Mouse (Mus musculus): ENCODE results near the gene Hyal2. TPM values are rescaled to one million over a fixed set of nuclear protein-coding genes. Genes with fewer than 3 reads are reported as not detected.

The Hyal2 gene
- total RNA-seq, 2 experiments from 2014 or later = 8.3 to 23.6 TPM

DNA sequence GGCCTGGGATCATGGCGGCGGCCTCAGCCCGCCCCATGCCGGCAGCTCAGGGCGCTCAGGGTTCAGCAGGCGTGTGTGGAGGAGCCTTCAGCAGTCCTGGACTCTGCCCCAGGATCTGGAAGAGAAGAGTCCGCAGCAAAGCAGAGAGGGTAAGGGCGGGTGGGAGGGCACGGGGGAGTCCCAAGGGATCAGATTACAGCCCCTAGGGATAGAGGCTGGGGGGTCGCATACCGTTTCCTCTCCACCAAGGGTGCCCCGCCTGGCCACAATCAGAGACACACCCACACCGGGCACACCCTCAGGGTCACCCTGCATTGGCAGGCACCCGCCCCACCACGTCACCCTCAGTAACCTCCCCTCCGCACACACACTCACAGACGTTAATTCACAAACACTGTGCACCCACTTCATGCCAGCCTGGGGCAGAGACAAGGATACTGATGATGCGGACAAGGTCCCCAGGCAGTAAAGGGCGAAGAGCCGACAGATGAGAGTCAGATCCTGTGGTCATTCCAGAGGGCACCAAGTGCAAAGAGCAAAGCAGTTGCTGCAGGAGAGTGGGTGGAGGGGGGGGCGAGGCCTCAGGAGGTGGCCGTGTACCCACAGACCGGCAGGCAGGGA is 37.4 kb downstream of the Hyal2 start:
- ATAC-seq (replicated peaks; ENCODE audit: low FRiP score, low TSS enrichment, poor library complexity, severe bottlenecking) = no peak

DNA sequence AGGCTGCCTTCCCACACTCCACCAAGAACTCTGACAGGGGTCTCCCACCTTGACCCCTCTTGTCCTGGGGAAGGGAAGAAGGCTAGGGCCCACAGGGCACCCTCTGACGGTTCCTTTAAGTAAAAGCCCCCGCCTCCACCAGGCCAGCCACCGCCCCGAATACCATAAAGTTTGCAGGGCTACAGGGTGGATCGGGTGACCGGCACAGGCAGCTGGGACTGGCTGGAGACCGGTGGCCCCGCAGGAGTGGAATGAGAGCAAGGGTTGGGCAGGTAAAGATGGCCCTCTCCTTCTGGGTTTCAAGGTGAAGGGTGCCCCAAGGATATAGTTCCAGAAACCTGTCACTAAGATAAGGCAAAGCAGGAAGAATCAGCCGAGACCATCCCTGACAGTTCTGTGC is 38.8 kb downstream of the Hyal2 start:
- ATAC-seq (replicated peaks; ENCODE audit: low FRiP score, low TSS enrichment, poor library complexity, severe bottlenecking) = no peak

DNA sequence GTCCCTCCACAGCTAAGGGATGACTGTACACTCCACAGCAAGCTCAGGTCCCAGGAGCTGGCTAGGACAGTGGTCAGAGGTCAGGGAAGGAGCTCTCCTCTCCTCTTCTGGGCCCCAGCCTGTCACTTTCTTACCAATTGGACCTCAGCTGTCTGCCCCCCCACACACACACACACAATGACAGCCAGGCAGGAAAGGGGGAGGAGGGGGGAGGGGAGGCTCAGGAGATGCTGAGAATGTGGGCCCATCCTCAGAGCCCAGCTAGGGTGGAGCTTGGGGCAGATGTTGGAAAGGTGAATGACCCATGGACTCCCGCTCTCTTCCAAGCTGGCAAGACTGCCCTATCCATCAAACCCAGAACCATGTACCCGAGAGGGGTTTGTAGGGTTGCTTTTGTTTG is 39.3 kb downstream of the Hyal2 start:
- no peak for ATAC-seq (replicated peaks; ENCODE audit: low FRiP score, low TSS enrichment, poor library complexity, severe bottlenecking)

DNA sequence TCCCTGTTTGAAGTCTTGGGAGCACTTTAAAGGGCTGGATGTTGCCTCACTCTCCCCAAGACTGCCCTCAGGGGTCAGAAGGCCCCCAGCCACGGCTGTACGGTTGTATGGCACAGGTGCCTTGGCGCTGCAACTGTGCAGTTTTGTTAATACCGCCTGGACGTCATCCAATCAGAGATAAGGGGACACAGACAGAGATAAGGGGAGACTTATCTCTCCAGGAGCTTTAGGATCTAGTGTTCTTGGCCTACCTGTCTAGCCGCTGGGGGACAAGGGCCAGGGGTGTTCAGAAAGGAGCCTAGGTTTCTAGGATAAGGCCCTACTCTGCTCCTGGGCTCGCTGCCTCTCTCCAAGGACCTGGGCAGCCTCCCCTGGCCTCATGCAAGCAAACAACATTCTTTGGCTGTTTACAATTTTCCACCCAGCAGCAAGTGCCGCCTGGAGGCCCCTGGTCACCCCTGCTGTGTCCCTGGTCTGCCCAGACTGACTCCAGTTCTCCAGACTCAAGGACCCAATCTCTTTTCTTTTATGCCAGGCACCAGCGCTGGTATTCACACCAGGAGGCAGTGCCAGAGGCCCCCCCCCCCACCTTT is 40.0 kb downstream of the Hyal2 start:
- ATAC-seq (replicated peaks; ENCODE audit: low FRiP score, low TSS enrichment, poor library complexity, severe bottlenecking) = no peak

DNA sequence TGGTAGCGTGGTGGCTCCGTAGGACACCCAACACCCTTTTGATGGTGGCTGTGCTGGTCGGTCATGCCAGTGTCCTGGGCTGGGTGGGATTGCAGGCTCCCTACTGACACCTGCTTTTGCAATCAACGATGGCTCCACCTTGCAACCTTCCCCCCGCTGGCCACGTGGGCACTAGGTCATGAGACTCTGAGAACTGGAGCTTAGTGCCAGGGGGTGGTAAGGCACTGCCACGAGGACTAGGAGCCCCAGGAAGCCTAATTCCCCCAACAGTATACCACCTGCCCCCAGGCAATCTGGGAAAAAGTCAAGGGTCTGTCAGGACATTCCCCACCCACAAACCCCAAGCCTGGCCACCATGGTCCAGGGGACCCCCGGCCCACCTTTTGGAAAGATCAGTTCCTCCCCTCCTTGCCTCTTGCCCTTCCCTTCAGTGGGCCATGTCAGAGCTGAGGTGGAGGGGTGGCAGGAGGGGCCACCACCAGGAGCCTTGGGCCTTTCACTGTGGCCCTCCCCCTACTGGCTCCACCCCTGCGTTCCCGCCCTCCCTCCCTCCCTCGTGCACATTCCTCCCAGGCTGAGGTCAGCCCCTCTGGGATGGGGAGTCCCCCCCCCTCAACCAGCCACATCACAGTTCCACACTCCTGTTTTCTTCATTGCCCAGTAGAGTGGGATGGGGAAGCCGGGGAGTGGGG is 41.1 kb downstream of the Hyal2 start, which contains the start of gene Sema3b:
Gene Sema3b (minus strand): TSS at position 489 of the 692 bp plus-strand sequence.
- no peak for ATAC-seq (replicated peaks; ENCODE audit: low FRiP score, low TSS enrichment, poor library complexity, severe bottlenecking)

DNA sequence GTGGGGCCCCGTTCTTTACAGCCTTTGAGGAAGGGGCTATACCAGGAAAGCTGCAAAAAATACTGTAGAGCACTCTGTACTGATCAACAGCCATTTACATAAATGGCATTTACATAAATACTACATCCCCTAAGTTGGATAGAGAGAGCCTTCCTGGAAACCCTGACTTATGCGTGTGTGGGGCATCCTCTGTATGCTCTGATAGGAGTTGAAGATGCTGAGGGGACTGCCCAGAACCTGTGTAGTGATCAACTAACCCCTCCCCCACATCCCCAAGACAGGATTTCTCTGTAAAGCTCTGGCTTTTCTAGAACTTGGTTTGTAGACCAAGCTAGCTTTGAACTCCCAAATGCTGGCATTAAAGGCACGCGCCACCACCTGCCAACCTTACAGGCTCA is 41.7 kb downstream of the Hyal2 start:
- ATAC-seq (replicated peaks; ENCODE audit: low FRiP score, low TSS enrichment, poor library complexity, severe bottlenecking) = no peak

DNA sequence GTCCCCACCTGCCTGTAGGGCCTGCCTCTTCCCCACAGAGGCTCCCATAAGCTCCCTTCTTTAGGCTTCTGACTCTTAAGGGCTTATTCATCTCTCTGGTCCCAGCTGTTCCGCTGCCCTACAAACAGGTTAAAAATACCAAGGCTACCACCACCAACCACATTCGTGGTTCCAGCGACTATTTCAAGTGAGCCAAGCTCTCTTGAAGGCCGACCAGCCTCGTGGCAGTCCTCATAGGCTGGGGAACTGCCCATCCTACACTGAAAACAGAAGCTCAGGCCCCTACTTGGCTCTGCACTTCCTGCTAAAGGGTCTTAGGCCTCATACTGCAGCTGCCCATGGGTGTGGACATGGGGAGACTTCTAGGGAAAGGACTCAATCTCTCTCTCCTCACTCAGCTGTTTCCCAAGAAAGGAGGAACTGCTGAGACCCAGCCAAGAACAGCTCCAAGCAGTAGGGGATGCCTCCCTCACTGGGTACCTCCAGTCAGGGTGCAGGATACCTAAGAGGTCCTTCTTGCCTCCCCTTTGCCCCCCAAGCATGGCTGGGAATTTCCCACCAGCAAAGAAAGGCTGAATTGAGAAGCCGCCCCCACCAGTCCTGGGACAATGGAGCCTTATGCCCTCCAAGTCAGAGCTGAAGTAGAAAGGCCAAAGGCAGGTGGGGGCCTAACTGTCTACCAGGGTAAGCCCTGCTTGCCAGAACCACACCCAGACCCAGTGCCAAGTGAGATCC is 43.9 kb downstream of the Hyal2 start:
- no peak for ATAC-seq (replicated peaks; ENCODE audit: low FRiP score, low TSS enrichment, poor library complexity, severe bottlenecking)

DNA sequence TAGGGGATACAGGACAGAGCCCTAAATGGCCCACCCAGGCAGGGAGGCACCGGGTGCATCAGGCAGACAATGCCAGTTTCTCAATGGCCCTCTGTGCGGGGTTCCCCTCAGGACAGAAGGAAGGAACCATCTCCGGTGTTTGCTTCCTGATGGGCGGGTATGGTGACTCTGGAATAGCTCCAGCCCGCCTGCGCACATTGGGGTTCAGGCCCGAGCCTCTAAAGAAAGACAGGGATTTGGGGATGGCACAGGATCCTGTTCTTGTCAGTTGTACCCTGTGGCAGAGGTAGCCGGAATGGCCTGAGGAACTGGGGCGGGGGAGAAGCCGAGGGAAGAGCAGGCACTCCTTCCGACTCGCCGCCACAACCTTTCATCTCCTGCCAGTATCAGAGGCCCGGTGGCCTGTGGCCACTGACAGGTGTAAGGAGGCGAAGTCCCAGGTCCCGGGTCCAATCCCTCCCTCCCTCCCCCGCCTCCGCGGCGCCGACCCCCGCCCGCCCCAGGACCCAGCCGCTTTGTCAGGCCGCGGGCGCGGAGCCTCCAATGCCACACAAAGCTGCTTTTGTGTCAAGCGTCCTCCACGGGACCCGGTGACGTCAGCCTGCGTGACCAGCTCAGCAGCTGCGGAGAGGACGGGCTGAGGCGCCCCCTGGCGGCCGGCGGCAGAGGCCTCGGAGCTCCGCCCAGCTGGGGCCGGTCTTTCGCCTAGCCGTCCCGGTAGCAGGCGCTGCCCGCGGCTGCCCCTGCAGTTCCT is 44.6 kb downstream of the Hyal2 start:
- ATAC-seq (replicated peaks; ENCODE audit: low FRiP score, low TSS enrichment, poor library complexity, severe bottlenecking) = peak; percentile 88

DNA sequence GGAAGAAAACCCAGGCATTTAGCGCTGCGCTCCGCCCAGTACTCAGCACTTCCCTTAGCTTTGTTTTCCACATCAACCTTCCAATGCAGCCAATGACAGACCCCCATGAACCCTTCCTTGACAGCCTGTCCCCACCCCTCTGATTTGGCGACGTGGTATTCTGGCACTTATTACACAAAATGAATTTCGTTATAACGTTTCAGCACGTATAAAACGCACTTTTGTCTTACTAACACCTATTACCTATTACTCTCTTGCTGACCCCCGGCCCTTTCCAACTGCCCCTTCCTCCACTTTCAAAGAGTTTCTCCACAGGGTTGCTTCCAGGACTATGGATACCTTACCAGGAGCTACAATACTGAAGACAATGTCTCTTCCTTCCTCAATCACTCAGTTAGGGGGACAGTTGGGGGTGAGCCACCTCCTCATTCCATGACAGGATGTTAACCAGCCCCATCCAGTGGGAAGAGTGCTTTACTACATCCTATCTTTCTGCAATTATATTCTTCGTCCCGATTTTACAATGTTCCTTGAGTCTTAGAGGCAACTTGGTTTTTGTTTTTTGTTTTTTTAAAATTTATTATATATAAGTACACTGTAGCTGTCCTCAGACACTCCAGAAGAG is 45.3 kb downstream of the Hyal2 start:
- ATAC-seq (replicated peaks; ENCODE audit: low FRiP score, low TSS enrichment, poor library complexity, severe bottlenecking) = no peak

DNA sequence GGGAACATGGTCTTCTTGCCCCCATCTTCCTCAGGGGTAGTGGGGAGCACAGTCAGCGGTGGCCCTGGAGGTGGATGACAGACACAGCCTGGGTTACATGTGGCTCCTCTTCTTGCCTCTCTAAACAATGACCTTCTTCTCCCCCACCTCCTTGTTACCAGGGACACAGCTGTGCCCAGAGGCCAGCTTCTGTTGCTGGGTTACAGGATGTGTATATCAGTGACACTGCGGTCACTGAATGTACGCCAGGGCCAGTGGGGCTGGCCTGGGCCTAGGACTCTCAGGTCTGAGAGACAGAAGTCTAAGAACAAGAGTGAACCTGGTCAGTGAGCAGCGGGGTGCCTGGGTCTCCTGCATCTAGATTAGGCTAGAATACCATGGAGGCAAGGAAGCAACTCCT is 47.3 kb downstream of the Hyal2 start:
- no peak for ATAC-seq (replicated peaks; ENCODE audit: low FRiP score, low TSS enrichment, poor library complexity, severe bottlenecking)

DNA sequence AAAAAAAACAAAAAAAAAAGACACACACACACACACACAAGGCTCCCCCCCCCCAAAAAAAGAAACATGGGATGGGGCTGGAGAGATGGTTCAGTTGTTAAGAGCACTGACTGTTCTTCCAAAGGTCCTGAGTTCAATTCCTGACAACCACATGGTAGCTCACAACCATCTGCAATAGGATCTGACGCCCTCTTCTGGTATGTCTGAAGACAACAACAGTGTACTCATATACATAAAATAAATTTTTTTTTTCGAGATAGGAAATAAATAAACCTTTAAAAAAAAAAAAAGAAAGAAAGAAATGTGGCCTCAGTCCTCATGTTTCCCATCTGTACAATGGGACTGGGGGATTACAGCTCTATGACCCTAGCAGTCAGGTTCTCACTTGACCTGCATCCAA is 49.7 kb downstream of the Hyal2 start:
- ATAC-seq (replicated peaks; ENCODE audit: low FRiP score, low TSS enrichment, poor library complexity, severe bottlenecking) = no peak

DNA sequence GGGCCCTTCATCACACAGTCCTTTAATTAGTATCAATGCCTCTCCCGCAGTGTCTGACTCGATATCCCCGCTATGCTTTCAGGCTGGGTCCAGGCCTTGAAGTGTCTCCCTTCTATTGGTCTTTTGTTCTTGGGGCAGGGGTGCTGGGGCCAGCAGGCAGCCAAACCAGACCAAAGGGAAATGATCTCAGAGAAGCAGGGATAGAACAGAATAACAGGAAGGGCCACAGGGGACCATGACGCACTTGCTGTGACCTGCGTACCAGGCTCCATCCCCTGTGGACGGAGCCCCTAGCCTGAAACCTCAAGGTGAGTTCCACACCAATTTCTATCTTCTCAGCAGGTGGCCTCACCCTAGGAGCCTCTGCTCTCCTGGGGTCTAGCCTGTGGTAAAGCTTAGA is 50.4 kb downstream of the Hyal2 start:
- ATAC-seq (replicated peaks; ENCODE audit: low FRiP score, low TSS enrichment, poor library complexity, severe bottlenecking) = no peak

DNA sequence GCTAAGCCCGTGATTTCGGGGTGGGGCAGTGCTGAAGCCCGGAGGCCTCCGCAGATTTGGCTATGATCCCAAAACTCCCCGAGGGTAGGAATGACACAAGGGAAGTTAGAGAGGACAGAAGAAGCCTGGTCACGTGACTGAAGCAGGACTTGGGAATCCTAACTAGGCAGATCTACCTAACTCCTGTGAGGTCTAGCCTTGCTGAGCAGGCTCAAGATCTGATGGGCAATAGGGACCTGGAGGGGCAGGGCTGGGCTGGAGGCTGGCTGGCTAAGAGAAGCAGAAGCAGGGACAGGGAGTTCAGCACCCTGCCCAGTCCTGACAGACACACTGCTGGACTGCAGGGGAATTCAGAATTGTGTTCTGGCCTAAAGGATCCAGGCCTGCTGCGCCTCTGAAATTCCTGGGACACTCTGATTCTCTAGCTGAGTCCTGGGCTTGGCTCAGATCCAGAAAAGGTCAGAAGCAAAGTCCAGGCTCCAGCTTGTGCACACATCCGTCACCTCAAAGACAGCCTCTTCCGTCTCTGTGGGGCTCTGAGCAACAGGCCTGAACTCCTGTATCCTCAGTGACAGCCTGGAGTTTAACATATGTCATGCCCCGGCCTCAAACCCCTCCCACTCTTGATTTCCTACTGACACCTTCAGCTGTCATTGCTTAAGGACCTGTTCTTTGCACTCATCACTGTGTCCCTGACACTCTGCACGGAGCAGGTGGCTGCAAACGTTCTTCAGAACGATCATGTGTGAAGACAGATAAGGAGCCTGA is 51.2 kb downstream of the Hyal2 start:
- ATAC-seq (replicated peaks; ENCODE audit: low FRiP score, low TSS enrichment, poor library complexity, severe bottlenecking) = peak; percentile 58

DNA sequence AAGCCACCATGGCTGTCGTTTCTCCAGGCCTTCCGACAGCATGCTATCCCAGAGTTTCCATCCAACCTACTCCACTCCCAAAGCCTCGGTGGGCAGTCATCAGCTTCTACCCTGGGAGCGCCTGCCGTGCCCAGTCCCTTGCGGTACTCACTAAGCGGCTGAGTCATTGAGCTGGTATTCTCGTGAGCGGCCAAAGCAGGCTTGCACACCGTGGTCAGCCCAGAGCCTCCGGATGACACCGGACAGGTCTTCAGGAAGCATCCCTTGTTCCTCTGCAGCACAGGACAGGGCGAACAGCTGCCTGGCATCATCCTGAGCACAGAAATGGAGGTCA is 51.8 kb downstream of the Hyal2 start:
- ATAC-seq (replicated peaks; ENCODE audit: low FRiP score, low TSS enrichment, poor library complexity, severe bottlenecking) = no peak

DNA sequence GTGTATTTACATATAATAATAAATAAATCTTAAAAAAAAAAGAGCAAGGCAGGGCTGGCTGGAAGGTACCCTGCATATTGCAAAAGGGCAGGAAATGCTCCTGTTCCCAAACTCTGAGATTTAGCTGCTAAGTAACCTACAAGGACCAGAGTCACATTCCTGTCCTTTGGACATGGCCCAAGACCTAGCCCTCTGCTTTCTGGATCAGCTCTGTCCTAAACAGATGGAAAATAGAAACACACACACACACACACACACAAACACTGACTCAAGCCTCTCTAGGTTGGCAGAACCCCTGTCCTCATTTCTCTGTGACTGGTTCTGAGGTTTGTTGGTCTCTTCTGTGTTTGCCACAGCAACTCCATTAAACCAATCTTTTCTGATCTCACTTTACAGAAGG is 53.2 kb downstream of the Hyal2 start:
- no peak for ATAC-seq (replicated peaks; ENCODE audit: low FRiP score, low TSS enrichment, poor library complexity, severe bottlenecking)

Data from megakaryocyte-erythroid progenitor cell, adult 5-6 weeks (primary cell).